Mouse (Mus musculus) right cerebral cortex, postnatal 10 days (tissue): ENCODE data around the gene Smyd3.

Source experiments
- DNase-seq, 2 experiments: peaks; one replicate each; pipeline ENCODE4 v3.0.0; 2021; ENCODE audit warnings: low spot score in 2 of 2

The Smyd3 gene

DNA sequence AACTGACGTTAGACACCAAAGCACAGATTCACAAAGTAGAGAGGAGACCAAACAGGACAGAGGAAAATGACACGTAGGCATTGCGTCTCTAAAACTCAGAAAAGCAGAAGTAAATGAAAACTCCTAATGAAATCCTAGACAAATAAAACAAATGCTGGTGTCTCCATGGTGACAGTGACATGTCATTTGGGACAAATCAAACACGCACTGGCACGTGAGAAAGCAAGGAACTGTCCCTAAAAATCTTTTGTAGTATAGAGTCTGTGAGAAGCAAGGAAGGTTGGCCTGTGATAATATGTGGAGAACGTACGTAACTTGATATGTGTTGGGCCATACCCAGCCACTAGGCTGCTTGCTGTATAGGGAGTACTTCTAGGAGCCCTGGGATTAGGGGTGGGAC lies 399.2 kb downstream of the Smyd3 start:
- no peak for DNase-seq

DNA sequence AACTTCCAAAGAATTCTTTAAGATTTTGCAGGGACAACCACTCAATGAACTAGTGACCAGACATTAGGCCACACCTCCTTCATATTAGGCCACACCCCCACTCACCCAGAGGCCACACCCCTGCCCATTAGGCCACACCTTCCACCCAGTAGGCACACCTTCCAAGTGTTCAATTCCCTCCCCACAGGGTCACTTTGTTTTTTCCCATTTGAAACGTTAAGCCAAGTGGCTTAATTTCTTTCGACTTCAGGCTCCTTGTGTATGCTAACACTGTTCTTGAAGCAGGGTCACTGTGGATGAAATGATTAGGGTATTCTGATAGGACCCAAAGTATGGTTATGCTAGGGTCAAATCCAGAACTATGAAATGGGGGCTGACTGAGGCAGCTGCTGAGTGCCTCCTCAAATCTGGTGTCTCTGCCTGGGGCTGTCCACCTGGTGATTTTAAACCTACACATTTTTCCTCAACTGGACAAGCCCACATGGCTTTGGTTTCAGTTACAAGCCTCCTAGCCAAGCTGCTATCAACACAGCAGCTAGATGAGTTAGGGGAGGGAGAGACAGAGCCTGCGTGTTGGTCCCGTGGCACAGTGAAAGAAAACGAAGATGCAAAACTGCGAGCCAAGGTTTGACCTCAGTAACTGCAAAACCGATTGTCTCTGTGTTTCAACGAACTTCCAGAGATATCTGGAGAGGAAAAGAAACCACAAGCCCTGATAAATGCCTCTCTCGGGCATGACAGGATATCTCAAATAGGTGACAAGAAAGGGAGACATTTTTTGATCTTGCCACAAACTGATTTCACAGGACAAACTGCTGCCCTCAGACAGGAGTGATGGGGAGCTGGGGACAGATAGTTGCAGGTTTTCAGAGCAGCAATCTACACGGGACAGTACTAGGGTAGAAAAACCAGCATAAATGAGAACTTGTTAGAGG lies 400.8 kb downstream of the Smyd3 start:
- DNase-seq: no peak

DNA sequence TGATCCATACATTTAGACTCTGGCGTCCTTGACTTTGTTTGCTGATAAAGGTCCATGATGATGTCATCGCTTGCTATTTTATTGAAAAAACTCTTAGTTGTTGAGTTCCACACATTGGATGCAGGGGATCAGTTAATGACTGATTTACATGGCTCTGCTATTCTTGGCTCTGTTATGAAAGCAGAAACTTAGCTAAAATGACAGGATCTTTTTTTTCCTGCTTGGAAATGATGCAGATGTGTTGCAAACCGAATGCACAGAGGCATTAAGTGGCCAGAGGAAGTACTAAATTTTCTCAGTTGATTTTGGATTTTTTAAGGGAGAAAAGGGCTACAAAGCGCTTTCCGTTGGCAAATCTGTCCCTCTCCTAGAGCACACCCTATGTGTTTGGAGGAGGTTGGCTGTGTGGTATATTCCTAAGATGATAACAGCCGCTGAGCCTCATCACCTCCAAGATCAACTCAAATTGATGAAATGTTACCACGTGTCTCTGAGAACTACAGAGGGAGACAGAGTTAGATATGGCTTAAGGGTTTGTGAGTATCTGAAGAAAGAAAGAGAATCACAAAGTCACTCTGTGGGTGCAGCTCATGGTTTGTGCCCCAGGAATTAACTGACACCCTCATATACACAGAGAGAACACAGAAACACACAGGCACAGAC lies 402.9 kb downstream of the Smyd3 start:
- no peak for DNase-seq

DNA sequence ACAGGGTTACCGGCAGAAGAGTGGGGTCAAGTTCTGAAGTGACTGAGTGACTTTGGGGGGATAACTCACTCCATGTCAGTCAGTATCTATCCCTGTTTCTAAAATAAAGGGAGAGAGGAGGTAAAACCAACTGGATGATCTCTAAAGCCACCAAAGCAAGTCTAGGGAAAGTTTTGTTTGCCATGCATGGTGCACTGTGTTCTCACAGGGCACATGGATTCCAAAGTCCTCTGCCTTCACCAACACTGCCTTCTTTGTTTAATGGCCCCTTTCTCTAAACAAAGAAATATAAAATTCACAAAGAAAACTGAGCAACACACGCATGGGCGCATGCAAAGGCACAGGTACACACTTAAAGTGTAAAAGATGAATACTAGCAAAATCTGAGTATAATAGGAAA lies 403.5 kb downstream of the Smyd3 start:
- no peak for DNase-seq

DNA sequence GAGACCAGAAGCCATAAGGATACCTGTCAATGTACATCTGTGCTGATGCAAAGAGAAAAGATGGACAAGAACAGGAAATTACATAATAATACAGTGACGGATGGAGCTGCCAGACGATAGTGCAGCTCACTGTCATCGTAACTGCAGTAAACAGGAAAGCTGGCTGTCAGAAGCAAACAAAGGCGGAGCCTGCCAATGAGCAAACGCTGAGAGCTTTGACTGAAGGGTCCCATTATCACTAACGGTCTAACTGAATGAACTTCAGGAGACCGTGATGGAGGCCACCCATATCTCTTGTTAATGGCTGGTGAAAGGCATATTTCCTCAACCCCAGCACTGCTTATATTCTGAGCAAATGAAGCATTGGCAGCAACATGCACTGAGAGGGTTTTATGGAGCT lies 409.1 kb downstream of the Smyd3 start:
- DNase-seq: no peak

DNA sequence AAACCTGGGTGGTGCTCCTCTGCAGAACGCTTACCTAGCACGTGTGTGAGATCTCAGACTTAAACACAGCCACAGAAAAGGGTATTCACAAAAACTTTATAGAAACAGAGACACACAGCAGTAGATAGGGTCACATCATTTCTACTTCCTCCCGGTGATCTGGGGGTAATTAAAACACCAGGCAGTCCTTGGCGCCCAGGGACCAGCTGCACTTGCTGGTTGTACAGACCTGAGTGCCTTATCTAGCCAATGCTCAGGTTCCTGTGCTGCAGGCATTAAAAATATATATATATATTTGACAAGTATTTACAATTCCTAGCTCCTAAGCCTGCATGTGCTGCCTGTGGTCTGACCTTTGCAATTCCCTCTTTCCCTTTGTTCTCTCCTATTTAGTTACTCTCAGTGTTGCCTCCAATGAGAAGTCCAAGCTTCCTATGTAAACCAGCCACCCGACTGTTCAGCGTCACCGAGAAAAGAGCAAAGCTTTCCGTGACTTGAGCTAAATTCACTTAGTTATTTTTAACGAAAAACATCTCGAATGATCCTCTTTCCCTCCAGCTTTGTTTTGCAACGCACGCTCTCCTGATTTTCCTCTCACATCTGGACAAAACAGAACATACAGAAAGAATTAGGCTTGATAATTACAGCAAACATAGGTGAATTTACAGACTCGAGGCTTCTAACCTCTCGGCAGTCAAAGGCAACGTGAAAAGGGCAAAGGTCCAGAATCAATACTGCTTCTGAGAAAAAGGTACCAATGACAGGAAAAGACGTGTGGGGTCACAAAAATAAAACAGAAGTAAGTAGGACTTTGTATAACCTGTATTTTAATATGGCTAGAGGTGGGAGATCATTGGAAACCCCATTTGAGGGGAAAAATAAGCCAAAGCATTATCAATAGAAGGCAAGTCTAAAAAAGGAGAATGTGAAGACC lies 409.8 kb downstream of the Smyd3 start:
- DNase-seq: no peak

DNA sequence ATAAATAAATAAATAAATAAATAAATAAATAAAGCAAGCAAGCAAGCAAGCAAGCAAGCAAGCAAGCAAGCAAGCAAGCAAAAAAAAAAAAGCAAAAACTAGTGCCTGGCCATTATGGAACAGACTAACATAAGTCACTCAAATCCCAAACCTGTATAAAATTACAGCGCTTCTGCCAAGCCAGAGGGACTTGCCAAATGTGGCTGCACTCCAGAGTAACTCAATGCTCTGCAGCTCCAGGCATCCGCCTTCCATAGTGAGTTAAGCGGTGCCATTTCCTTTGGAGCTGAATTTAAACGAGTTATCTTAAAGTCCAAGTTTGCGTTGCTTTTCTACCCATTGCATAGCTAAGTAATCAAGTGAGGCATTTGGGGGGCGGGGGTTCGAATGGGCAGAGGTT lies 410.6 kb downstream of the Smyd3 start:
- peak in 1 of 2 experiments; percentile 43 for DNase-seq

DNA sequence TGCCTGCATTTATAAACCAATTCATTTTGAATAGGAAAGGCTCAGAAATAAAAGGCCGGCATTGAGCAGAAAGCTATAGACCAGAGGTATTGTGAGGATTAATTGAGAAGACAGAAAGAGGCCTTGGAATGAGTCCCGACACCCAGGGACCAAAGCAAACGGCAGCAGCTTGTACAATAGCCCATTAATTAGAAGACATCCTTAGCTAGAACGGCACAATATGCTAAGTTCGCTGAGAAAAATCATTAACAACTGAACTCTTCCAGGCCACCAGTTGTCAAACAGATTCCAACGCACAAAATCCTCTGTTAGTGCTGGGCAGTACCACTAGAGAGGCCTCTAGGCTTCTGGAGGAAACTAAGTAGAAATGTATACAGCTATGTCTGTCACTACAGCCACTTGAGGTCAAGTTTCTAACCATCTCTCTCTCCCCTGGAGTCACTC lies 411.1 kb downstream of the Smyd3 start:
- DNase-seq: no peak

DNA sequence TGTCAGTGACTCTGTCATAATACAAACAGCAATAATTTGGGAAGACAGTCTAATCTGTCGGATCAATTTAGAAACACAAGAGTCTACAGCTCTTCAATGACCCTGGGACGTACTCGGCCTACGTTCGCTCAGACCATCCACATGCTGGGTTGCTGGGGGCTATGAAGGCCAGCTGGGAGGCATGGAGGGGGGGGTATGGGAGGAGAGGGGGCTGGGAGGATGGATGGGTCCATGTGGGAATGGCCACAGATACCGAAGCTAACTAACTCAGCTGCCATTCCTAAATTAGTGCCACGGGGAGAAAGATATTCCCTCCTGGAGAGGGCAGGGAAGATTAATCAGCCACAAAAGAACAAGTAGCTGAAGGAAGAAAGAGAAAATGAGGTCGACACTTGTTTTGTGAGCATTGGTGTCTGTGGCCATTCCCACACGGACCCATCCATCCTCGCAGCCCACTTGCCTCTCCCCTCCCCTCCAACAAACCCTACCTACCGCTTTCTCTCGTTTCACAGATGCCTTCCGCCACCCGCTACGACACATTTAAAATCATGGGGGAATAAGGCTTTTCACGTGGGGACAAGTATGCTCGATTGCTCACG lies 411.6 kb downstream of the Smyd3 start:
- no peak for DNase-seq

DNA sequence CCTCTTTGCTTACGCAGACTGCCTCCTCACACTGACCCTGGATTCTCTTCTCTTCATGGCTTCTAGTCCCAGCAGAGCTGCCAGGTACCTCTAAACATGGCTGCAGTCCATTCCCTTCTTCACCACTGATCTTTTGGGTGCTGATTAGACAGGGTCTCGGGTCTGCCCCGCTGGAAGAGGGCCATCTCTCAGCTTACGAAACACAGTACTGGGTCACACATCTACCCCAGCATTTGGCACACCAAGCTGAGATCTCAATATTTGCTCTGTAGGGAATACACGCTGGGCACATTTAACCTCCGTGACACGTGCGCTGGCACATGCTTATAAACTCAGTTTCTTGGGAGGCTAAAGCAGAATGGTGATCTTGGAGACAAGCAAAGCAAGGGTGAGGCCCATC lies 413.4 kb downstream of the Smyd3 start:
- no peak for DNase-seq

DNA sequence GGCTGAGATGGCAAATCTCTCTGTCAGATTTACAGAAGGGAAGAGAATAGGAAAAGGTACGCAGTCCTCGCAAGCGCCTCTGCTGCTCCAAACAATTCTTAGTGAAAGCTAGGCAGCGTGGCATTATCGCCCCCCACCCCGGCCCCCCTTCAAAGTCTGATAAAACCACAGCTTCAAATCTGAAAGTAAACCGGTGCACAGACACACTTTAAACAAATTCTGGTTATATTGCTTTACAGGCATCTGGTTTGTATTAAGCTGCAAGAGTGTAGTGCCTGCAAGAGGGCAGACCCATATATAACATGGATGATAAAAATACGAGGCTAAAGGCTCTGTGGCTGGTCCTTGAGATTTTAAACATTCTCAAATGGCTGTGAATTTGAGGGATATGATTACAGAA lies 420.8 kb downstream of the Smyd3 start:
- no peak for DNase-seq

DNA sequence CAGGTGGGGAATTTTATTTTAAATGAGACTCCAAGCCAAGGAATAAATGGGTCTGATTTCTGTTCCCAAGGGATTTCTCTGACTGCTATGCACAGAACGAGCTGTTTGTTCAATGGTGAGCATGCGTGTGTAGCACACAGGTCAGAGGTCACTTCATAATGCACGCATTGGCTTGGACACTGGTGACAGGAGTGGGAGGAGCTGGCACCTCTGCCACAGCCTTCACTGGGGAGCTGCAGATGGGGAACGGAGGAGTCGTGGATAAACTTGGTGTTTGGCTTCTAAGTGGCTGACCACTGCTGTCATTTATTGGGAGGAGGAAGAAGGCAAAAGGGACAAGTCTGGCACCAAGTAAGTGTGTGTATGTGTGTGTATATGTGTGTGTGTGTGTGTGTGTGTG lies 421.5 kb downstream of the Smyd3 start:
- no peak for DNase-seq

DNA sequence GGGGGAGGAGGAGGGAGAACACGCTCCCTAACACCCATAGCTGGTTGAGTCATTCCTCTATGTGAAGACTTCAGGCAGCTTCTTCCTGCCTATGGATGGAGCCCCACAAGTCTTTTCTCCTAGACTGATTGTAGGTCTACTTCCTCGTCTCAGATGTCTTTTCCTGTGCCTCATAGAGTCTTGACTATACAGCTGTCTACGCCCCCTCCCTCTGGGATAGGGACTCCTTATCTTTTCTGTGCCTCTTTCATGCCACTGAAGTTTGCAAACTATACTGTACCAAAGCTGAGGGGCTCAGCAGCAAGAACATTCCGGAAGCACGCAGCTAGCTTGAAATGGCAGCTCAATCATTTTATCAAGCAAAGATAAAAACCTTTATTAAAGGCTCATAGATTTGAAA lies 428.7 kb downstream of the Smyd3 start:
- no peak for DNase-seq

DNA sequence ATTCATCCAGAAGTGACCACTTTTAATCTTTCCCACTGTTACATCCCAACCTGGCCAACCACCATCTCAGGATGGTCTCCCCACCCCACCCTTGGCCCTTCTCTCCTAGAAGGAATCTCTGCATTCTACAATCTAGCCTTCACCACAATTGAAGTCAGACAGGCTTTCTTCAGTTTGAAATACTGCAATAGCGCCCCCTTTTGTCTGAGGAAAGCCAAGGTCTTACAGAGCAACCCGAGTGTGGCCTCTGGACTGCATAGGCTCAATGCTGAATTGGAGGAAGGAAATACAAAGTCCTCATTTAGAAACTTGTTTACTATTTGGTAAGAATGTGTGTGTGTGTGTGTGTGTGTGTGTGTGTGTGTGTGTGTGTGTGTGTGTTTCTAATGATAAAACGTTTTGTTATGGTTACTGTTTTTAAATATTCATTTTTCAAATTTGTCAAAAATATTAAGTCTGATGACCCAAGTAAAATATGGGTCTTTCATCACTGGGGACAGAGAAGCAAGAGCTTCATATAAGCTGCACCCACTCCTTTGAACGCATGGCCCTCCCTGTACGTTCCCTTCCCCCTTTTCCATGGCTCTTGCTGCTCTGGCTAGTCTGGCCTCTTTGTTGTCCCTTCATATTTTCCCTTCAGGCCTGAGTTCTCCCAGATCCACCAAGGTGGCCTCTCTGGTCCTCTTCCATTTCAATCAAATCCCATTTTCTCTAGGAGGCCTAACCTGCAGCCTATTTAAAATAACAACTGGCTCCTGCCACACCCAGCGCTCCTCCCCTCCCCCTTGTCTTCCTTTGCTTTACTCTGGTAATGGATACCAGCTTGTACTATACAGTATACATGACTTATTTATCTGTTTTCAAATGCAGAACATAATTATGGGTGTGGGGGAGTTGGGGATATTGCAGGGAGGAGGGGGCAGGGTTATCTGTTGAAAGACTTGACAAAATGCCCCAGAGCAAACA lies 430.5 kb downstream of the Smyd3 start:
- DNase-seq: no peak

DNA sequence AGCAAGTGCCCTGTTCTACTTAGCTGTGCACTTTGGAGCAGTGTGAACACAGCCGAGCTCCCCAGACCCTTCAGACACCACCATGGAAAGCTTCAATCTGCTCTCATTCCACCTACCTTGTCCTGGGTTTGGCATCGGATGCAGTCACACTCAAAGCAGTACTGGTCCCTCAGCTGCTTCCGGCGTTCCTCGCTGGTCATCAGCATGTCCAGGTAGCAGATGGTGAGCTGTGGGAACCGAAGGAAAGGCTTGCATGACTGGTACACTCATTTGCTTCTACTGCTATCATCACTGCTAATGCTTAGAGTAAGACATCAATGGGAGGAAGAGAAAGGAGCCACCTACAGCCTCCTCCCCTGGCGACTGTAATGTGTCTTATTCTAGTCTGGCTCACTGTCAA lies 431.6 kb downstream of the Smyd3 start:
- DNase-seq: no peak

DNA sequence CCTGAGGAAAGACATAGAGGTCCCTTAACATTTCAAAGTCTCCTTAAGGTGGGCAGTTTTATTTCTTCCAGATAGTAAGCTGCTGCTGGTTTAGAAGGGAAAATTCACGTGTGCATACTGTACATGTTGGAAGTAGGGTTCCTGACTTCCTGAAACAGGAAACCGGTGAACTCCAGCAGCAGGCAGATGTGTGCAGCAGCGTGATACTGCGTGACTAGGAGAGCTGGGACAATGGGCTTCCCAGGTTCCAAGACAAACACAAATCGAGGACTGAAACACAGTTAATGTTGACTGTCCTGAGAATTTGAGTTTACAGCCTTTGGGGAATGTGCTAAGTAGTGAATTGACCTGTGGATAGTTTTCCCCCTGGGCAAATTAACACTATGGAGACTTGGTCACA lies 434.7 kb downstream of the Smyd3 start:
- no peak for DNase-seq

DNA sequence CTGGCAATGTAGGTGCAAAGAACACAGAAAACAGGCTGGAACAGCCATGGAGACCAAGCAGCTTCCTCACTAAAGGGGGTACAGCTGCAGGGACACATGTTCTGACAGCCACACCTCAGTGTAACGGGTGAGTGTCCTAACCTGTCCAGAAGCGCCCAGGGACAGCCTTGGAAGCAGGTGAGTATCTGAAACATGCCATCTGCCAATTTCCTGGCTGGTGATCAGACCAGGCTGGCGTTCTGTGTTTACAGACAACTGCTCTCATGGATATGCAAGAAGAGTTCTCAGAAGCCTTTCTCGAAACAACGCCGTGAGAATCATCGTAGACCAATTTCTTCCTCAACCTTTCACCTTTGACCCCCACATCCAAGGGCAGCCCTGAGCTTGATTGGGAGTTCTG lies 444.0 kb downstream of the Smyd3 start:
- no peak for DNase-seq

DNA sequence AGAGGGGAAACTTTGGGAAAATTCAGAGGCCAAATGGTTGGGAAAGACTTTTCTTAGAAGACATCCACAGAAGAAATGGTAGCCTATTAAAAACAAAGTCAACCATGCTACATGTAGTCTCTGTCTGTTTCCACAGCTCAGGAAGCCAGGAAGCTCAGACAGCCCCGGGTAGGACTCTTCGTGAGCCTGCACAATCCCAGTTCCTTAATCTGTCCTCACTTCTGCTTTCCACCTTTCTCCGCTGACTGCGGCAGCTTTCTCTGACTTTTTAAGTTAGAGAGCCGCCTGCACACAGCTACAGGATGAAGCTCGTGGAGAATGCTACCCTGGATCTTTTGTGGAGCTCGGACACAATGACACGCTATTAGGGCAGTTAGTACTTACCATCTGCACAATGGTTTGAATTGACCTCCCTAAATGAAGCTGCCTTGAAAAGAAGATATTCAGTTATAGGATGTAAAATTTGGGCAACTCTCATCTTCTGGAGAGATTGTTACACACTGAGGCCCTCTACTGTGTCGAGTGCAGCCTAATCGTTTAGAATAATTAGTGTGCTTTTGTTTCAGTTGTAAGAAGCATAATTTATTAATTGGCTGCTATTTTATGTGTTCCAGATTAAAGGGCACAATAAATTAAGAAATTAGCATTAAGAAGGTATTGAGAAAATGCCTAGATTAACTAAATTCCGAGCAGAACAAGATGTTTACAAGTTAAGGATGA lies 444.7 kb downstream of the Smyd3 start:
- no peak for DNase-seq

DNA sequence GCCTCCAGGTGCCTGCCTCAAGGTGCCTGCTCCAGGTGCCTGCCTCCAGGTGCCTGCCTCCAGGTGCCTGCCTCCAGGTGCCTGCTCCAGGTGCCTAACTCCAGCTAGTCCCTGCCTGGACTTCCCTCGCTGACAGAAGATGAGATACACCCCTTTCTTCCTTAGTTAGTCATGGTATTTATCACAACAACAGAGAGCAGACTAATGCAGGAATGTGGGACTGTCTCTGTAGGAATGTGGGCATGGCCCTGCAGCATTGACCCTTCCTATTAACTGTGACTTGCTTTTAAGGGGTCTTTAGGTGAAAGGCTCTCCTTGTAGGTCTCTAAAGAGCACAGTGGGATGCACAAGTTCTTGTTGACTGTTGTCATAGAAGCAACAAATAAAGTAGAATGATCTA lies 445.4 kb downstream of the Smyd3 start:
- no peak for DNase-seq

DNA sequence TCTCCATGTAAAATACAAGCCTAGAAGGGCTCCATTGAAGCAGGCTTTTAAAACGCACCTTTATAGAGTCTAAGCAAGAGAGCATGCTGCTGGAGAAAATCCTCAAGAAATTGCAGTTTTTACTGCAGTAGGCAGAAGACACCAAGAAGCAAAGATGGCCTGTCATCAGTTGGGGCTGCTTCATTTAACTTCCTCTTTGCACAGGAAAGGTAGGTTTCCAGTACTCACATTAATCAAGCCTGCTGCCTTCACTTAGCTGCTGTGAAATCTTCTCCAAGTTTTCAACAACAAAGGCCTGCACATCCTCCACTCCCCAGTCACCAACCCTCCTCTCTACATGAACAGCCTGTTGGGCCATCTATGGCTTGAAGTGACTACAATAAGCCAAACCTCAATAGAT lies 448.9 kb downstream of the Smyd3 start:
- DNase-seq: no peak
